Mouse (Mus musculus) T-cell, adult 2 months (primary cell): ENCODE results near the gene Olfr90.
"Not testable (repeated sequence)": the region's sequence is repeated elsewhere in the genome, so short reads cannot be mapped to it uniquely, and the experiment has no call there.

Source experiments
- DNase-seq: peaks from one replicate; pipeline ENCODE4 v3.0.0; 2022; ENCODE audit warnings: low spot score

The Olfr90 gene

DNA sequence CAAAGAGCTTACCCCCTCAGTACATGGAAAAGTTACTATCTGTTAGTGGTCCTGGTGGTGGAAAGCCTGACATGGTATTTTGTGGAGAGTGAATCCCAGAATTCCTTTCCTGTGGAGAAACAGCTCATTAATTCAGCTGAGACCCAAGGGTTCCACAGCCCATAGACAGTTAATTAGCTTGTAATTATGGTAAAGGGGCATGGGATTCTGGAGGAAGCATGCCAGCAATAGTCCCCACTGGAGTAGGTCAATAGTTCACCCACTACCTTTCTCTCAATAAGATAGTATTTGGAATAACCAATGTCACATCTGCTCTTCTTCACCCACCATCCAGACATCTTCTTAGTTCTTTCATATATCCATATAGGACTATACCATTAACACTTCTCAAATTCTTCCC lies at the start of gene Olfr90:
Gene Olfr90, minus strand, starts transcription at position 101 of the 400 bp plus-strand sequence.
- no peak for DNase-seq

DNA sequence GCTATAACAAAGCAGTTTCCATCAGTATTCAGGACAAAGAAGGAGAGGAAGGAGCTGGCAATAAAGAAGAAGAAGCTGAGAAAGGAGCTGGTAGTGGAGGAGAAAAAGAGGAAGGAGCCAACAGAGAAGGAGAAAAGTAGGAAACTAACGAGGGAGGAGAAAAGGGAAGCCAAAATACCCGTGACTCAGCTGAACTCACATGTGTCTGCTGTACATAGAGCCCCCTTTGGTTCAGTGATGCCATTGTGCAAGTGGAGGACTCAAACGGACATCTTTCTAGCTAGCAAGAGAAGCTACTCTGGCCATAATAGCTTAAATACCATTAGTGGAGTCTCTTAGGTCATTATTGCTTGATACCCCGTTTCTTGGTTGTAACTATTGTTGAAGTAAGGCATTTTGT lies 43.1 kb upstream of the Olfr90 start:
- DNase-seq: not testable (repeated sequence)

DNA sequence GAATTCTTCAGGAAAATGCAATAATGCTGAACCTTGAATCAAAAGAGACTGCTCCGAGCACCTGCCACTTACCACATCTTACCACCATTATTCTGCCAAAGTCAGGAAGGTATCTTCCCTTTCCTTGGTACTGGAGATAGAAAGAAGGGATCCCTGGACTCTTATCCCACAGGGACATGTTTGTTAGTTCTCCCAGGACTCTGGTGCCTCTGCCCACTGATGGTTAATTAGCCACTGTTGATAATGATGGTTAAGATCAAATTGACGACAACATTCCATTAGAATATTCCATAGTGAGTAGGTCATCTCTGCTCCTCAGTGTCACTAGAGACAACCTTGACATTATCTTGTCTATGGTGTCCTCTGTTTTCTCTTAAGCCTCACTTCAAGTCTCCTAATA lies 31.7 kb upstream of the Olfr90 start, which contains the start of gene Olfr92:
Gene Olfr92, minus strand, starts transcription at position 101 of the 400 bp plus-strand sequence.
- no peak for DNase-seq

DNA sequence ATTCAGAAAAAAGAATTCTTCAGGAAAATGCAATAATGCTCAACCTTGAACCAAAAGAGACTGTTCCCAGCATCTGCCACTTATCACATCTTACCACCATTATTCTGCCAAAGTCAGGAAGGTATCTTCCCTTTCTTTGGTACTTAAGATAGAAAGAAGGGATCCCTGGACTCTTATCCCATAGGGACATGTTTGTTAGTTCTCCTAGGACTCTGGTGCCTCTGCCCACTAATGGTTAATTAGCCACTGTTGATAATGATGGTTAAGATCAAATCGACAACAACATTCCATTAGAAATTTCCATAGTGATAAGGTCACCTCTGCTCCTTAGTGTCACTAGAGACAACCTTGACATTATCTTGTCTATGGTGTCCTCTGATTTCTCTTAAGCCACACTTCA lies 9.9 kb upstream of the Olfr90 start, which contains the start of gene Olfr91:
Gene Olfr91, minus strand, starts transcription at position 101 of the 400 bp plus-strand sequence.
- no peak for DNase-seq

DNA sequence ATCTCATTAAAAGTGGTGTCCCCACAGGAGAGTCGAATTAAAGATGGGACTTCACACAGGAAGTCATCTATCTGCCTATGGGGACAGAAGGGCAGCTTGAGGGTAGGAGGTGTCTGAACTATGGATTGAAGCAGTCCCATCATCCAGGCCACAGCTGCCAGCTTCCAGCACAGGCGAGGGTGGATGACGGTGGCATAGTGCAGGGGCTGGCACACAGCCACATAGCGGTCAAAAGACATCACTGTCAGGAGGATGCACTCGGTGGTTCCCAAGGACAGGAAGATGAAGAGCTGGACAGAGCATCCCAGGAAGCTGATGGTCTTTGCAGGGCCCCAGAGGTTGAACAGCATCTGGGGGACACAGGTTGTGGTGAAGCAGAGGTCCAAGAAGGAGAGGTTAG lies 5.0 kb upstream of the Olfr90 start:
- DNase-seq: no peak

DNA sequence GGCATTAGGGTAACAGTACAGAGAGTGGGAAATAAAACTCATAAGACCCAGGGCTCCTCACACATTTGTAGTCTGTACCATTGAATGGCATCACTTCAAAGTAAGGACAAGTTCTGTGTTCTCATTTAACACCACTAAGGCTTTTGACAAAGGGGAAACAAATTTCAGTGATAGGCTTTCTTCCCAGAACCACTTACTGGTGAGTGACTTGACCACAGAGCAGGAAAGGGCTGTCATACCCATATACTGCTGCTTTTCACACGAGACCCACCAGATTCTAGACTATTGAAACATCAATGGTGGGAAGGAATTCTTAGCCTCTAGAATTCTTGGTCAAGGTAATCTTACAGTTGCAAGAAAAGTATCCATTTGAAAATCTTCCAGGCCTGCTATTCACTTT lies 3.9 kb upstream of the Olfr90 start:
- no peak for DNase-seq

DNA sequence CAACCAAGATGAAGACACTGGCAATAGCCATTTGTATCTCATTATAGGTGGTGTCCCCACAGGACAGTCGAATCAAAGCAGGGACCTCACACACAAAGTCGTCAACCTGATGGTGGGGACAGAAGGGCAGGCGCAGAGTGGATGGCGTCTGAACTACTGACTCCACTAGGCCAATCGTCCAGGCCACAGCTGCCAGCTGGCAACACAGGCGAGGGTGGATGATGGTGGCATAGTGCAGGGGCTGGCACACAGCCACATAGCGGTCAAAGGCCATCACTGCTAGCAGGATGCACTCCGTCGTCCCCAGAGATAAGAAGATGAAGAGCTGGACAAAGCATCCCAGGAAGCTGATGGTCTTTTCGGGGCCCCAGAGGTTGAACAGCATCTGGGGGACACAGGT lies 2.8 kb downstream of the Olfr90 start:
- no peak for DNase-seq

DNA sequence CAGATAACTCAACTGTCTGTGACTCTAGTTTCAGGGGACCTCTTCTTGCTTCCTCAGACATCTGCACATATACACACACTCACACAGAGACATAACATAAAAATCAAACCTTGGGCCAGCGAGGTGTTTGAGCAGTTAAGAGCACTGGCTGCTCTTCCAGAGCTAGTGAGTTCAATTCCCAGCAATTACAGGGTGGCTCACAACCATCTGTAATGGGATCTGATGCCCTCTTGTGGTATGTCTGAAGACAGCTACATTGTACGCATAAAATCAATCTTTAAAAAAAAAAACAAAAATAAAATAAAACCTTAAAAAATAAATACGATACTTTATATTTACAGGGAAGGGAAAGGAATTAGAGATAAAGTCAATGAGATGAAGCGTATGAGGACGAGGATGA lies 3.7 kb downstream of the Olfr90 start:
- DNase-seq: no peak

DNA sequence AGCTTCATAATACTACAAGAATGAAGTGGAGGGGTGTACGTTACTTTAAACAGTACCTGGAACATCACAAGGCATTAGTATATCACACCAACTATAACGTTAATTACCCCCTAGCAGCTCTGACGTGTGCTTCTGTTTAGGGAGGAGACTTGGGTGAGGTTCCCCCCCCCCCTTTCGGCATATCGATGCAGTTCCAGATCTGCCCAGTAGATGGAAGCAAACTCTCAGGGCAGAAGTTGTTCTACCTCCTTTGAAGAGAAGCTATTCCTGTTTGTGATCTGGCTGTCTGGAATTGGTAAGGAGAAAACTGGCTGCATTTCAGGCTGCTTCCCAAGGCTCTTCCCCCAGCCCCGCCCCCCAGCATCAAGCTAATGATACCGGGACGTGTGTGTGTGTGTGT lies 5.0 kb downstream of the Olfr90 start:
- peak; percentile 37 for DNase-seq

DNA sequence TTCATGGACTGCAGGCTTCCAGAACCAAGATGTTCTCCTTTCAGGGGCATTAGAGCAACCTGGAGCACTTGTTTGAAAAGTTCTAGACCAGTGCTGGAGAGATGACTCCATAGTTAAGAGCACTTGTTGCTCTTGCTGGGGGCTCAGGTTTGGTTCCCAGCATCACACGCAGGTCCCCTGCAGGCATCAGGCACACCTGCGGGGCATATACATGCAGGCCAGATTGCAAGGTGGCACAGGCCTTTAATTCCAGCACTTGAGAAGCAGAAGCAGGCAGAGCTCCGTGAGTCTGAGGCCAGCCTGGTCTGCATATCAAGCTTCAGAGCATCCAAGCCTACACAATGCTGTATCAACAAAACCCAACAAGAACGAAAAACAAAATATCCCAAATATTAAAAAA lies 6.6 kb downstream of the Olfr90 start:
- no peak for DNase-seq

DNA sequence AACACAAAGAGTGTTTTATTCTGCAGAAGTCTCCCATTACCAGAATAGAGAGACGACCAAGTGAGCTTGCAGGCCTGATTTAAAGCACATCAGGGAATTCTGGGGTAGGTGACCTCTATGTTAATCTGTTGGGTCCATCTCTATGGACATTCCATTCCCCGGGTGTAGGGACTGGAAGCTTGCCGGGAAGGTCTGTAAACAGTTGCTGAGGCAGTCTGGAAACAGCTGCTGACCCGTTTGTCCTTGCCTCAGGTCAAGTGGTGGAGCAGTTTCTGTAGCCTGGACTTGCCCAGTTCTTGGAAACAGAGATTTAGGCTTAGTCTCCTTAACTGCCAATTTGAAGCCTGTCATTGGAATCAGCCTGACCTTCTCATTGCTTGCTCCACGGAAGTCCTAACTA lies 8.2 kb downstream of the Olfr90 start:
- no peak for DNase-seq

DNA sequence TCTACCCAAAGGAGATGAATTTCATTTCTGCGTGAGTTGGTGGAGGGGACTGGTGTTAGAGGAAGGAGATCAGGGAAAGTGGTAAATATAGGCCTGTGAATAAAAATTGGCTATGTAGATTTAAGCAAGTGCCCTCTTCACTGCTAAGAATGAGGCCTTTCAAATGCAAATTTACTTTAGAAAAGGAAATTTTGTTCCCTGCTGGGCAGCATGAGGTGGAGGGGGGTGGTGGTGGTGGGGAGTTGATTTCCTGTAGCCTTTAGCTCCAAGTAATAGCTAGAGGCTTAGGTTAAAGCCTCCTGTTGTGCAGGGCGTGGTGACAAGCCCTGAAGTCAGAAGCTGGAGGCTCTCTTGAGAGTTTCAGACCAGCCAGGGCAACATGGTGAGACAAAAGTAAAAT lies 9.3 kb downstream of the Olfr90 start:
- DNase-seq: no peak

DNA sequence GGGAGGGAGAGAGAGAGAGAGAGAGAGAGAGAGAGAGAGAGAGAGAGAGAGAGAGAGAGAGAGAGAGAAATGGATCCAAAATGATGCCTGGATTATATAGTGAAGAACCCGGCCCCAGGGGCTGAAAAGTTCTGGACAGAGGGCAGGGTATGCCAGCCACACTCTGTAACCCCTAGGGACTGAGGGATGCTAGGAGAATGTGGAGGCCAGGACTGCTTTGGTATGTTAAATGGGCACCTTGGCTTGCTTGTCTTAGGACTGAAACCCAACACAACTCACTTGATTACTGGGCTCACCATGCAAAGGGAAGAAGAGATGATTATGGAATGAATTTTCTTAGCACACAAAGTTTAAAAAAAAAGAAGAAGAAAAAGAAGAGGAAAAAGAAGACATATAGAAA lies 10.1 kb downstream of the Olfr90 start:
- no peak for DNase-seq

DNA sequence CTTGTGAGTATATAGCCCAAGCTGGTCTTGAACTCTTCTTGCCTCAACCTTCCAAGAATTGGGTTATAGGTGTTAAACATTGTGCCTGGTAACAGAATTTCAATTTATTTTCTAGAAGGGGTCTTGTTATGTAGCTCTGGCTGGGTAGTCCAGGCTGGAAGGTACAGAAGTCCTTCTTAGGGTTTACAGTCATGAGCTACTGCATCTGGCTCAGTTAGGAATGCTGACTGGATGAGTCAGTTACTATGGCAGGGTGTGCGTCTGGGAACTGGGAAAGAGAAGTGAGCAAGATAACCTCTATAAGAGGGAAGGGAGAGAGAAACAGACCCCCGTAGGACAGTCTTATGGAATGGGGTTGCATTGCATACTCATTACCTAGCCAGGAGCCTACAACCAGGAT lies 12.5 kb downstream of the Olfr90 start:
- DNase-seq: no peak

DNA sequence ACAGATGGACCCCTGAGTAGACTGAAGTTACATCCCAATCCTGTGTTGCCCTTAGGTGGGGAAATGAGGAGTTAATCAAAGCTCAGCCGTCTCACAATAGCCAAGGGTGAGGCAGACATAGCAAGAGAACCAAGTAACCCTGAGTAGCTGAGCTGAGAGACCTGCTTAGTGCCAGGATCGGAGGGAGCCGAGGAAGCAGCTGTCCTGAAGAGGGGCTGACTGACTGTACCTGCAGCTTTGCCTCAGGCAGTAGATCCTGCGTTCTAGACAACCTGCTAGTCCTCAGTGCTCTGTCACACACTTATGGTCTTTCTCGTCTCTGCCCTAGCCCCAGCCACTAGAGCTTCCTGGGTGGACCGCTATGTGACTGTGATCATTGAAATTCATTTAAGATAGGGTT lies 13.1 kb downstream of the Olfr90 start:
- DNase-seq: no peak

DNA sequence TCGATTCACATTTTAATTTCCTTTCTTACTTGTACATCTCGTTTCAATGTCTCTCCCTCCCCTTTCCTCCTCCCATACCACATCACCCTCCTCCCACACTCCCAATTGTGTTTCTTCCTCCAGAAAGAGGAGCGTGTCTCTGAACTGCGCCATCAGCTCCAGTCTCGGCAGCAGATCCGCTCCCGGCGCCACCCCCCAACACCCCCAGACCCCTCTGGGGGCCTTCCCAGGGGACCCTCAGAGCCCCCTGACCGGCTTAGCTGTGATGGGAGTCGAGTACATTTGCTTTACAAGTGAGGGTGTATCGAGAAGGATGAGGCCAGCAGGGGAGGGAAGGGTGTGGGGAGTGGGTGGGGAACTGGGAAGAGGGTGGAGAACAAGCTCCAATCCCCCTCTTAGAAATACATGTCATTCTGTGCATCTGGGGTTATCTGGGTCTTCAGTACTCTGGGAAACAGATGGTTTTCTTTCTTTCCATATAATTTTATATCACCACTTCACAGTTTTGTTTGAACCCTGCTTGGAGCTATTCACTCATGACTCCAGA lies 15.5 kb downstream of the Olfr90 start:
- no peak for DNase-seq

DNA sequence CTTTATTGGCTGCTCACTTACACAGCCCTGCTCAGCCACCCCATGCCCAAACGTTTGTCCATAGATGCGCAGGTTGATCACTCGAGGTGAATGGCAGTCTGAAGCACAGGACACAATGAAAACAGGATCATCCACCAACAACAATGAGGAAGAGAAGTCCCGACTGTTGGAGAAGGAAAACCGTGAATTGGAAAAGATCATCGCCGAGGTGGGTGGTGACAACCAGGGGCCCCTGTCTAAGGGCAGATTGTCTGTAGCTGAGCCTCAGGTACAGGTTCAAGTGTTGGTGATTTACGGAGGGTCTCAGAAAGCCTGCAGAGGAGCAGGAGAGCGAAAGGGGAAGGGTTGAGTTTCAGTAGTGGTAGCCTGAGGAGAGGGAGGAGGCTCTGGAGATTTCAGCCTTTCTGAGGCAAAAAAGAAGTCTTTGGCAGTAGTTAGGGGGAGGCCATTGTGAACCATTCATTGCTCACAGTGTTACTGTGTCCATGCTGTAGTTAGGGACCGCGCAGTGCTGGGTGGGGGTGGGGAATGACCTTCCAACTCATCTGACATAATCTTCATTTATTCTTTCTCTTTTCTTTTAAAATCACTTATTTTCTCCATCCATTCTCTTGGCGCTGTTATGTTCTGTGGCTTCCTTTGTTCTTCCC lies 16.1 kb downstream of the Olfr90 start:
- no peak for DNase-seq

DNA sequence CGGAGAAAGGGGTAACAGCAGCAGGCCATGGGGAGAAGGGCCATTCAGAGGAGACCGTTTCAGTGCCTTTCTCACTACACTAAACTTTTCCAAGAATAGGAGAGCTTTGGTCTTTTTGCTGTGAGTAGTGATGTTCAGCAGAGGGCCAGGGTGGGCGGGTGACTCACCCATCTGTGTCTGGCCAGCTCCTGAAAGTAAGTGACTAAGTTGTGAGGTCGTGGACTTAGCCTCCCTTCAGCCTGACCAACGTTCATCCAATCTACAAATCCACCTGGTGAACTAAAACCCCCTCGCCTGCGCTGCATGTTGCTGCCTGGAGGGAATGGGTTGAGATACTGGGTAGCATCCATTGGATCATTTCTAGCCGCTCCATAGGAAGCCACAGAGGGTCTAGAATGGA lies 18.2 kb downstream of the Olfr90 start:
- no peak for DNase-seq

DNA sequence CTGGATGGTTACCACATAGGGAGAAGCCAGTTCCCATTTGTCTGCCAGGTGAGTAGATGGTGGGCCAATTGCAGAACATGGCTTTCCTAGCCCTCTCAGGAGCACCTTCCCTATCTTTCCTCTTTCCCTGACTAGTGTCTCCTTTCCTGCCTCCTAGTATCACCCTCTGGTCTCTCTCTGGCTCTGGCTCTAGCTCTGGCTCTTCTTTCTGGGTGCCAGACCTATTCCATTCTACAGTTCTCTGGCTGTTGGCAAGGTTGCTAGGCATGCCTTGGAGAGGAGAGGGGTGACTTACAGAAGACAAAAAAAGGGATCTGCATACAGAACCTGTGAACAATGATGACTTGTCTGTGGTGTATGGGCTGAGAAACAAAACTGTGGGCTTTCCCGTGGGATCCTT lies 20.4 kb downstream of the Olfr90 start:
- no peak for DNase-seq

DNA sequence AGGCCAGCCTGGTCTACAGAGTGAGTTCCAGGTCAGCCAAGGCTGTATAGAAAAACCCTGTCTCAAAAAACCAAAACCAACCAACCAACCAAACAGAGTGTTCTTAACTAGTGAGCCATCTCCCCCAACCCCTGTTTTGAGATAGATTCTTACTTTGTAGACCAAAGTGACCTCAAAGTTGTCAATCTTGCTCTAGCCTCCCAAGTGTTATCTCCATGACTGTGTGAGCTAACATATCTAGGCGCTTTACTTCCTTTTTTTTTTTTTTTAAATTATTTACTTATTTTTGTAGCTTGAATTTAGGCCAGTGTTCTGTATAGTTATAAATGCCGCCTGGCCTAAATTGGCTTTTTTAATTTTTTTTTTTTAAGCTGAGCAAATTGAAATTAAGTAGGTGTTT lies 22.3 kb downstream of the Olfr90 start:
- no peak for DNase-seq

DNA sequence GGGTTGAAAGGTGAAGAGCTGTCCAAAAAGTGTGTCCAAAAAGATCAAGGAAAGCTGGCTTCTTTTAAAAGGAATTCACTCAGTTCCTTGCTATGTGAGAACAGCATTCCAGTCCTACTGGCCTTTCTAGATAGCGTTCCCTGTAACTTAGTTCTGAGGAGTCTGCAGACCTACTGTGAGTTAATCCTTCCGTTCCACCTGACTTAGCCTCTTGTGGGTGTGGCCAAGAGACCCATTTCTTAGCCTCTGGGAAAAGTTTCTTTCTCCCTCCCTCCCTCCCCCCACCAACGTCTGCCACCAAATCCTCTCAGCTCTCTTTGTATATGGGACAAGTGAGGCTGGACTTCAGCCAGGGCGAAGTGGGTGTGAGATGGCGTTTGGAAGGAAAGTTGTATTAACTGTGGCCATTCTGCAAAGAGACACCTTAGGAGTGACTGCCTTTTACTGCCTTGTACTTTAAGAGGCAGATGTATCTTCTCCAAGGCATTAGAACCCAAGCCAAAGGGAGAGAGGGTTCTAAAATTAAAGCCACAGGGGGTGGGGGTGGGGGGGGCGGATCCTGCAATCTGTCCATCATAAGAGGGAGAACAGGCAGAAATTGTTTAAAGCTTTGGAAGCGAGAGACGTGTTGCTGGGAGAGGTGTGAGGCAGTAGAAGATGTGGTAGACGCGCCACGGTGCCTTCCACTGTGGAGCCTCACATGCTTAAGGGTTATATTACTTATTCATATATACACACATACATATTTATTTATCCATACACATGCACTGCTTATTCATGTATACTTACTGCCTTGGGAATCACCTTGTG lies 24.4 kb downstream of the Olfr90 start:
- DNase-seq: no peak

DNA sequence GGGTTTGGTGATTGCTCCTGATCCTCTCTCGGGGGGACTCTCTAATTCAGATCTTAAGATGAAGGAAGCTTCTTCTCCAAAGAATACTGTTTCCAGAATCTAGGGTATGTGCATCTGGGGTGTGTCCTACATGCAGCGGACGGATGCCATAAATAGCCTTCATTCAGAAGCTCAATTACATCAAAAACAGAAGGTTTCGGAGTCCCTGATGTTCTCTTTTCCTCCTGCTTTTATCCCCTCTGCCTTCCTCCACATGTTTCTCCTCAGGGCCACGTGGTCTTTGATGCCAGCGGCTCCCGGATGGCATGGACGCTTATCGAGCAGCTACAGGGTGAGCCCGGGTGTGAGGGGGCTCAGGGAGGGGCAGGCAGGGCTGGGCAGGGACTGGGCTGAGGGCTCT lies 25.2 kb downstream of the Olfr90 start:
- no peak for DNase-seq

DNA sequence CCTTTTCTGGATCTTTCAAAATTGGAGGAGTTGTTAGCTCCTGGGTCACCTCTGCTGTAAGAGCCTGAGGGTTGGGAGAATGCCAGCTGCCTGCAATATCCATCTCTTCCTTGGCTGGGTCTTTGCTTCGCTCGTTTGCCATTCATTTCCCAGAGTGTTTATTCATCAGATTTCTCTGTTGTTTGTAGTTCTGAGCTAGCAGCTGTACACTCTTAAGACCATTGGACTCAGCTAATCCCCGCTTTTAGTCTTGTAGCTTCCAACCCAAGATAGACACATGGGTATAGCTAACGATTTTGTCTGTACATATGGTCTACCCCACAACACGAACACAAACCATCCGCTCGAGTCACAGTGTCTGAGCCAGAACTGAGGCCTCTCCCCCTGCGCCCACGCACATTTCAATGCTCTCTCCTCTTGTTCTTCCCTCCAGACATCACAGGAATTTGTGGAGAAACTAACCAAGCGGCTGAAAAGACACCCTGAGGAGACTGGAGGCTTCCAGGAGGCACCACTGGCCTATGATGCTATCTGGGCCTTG lies 26.1 kb downstream of the Olfr90 start:
- no peak for DNase-seq
